Mouse (Mus musculus): ENCODE data around the gene Kcnj14.

GRCm38 (mm10) chr7:45813787-45814779 lies 10.5 kb downstream of the Kcnj14 start, which contains the start of gene Cyth2:
- TF ChIP-seq POLR2AphosphoS2 (IDR thresholded peaks at IDR 0.05; ENCODE audit: low read depth, low read length) = peak; percentile 63; the same call in 1 of the 2 replicates
- no peak for TF ChIP-seq E2F4 (IDR thresholded peaks at IDR 0.05; ENCODE audit: insufficient replicate concordance, low read depth, low read length)
- no peak for TF ChIP-seq ETS1 (conservative IDR thresholded peaks at IDR 0.05; ENCODE audit: low read depth, low read length)
- no peak for TF ChIP-seq ZC3H11A (IDR thresholded peaks at IDR 0.05; ENCODE audit: low read depth, low read length)
- no peak for TF ChIP-seq CTCF (conservative IDR thresholded peaks at IDR 0.05 in 1 of 2, IDR thresholded peaks at IDR 0.05 in 1 of 2; ENCODE audit: low read depth in 2 of 2, low read length in 2 of 2)
- TF ChIP-seq POLR2A (IDR thresholded peaks at IDR 0.05; ENCODE audit: low read depth, low read length) = peak; percentile 86
- no peak; the same call in 1 of the 2 replicates for TF ChIP-seq MAZ (IDR thresholded peaks at IDR 0.05; ENCODE audit: low read depth, low read length)
- peak; percentile 66; the same call in 1 of the 2 replicates for TF ChIP-seq MXI1 (IDR thresholded peaks at IDR 0.05; ENCODE audit: low read depth, low read length)
- TF ChIP-seq CHD2 (IDR thresholded peaks at IDR 0.05; ENCODE audit: low read length) = peak; percentile 95
- TF ChIP-seq HCFC1 (IDR thresholded peaks at IDR 0.05; ENCODE audit: low read depth, low read length) = peak; percentile 62; the same call in 1 of the 2 replicates
- no peak for TF ChIP-seq JUND (conservative IDR thresholded peaks at IDR 0.05; ENCODE audit: low read depth, low read length)
- TF ChIP-seq NELFE (IDR thresholded peaks at IDR 0.05; ENCODE audit: low read depth, low read length) = peak; percentile 80
- TF ChIP-seq TBP (conservative IDR thresholded peaks at IDR 0.05; ENCODE audit: low read depth, low read length) = peak; percentile 45; the same call in 1 of the 2 replicates
